Mouse (Mus musculus) intestine, embryonic 16.5 days (tissue): ENCODE results near the gene Aspg. TPM values are rescaled to one million over a fixed set of nuclear protein-coding genes. Genes with fewer than 3 reads are reported as not detected.

Experiments
- ATAC-seq: fragments of 200-750 bp; cut with Nextera tagmentation; 2 replicates; pipeline ENCODE4 v1.8.0; 2017; ENCODE audit warnings: moderate TSS enrichment, moderate library complexity
- H3K27ac ChIP-seq: fragments of 300-500 bp; sonication (generic); 2 replicates; pipeline ENCODE4 v1.5.1; 2014; ENCODE audit warnings: mild to moderate bottlenecking, low read length
- H3K27me3 ChIP-seq: fragments of 300-500 bp; sonication (generic); replicated peaks from 2 replicates; pipeline ENCODE4 v1.6.1; 2014; ENCODE audit warnings: low read length, control low read depth, mixed read lengths; ENCODE audit not compliant: control insufficient read depth, insufficient read depth
- H3K36me3 ChIP-seq: fragments of 300-500 bp; sonication (generic); 2 replicates; pipeline ENCODE4 v1.6.1; 2014; ENCODE audit warnings: low read length, control low read depth; ENCODE audit not compliant: control insufficient read depth, insufficient read depth
- H3K4me1 ChIP-seq: fragments of 300-500 bp; sonication (generic); 2 replicates; pipeline ENCODE4 v1.6.1; 2014; ENCODE audit warnings: low read length, control low read depth, mixed read lengths; ENCODE audit not compliant: control insufficient read depth, insufficient read depth
- H3K4me2 ChIP-seq: fragments of 300-500 bp; sonication (generic); 2 replicates; pipeline ENCODE4 v1.6.1; 2014; ENCODE audit warnings: low read depth, low read length, control low read depth
- H3K4me3 ChIP-seq: fragments of 300-500 bp; sonication (generic); 2 replicates; pipeline ENCODE4 v1.5.1; 2014; ENCODE audit warnings: mild to moderate bottlenecking, low read length
- H3K9ac ChIP-seq: fragments of 300-500 bp; sonication (generic); 2 replicates; pipeline ENCODE4 v1.6.1; 2014; ENCODE audit warnings: low read depth, low read length
- H3K9me3 ChIP-seq: fragments of 300-500 bp; sonication (generic); 2 replicates; pipeline ENCODE4 v1.6.1; 2016; ENCODE audit warnings: low read length, control low read depth; ENCODE audit not compliant: control insufficient read depth
- WGBS: fragments of 180-500 bp; shearing (Covaris S2); extraction: QIAGEN DNeasy Blood & Tissue Kit; methylation state at CpG from one replicate; pipeline ENCODE4 v1.1.7; 2014; 5-methylcytosine and 5-hydroxymethylcytosine counted together
- microRNA counts: library from miRNA; unstranded; fragments of <30 nt; microRNA quantifications from one replicate; lab custom pipeline; 2016
- microRNA-seq: library from miRNA; unstranded; fragments of <30 nt; microRNA quantifications from one replicate; pipeline ENCODE4, GENCODE M21; 2016
- polyA plus RNA-seq: library from polyadenylated mRNA; unstranded; fragments of >200 nt; fragmentation: Nextera tagmentation; extraction: Ambion mirVana; gene quantifications from 2 replicates; pipeline ENCODE4 v1.2.1, GENCODE M21; 2015

The Aspg gene
- polyA plus RNA-seq, 1 experiment from 2014 or later, result 38.4 TPM

- 58% methylated on average over 20 of the region's 20 CpGs for WGBS
- Histone ChIP-seq H3K4me3 (no peak overlapping the region), H3K9ac (no peak overlapping the region), H3K27me3 (no peaks in the 10 kb centered on the region), H3K9me3 (no peaks in the 10 kb centered on the region), H3K4me2 (no peak overlapping the region), H3K4me1 (peaks cover 9% of the 10 kb centered on the region), H3K27ac (no peak overlapping the region), H3K36me3 (no peaks in the 10 kb centered on the region)
- no peak for ATAC-seq
Observed at GRCm38 (mm10) chr12:112170671-112171574, 64.4 kb downstream of the Aspg start.

DNA sequence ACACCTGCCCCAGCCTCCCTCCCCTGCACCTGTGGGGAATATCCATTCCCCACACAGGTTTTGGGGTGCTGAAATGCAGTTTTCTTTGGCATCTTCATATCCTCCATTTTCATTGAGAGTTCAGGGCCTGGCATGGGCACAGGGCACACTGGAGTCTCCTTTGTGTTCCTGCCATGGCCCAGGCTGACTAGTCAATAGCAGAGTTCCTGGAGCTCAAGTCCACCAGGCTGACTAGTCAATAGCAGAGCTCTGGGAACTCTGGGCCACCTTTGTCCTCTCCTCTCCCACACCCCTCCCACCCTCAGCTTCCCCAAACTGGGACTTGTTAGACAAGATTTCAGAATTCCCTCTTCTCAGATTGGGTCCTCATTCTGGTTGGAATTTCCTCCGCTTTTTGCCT lies 65.2 kb downstream of the Aspg start:
- peaks cover 9% of the 10 kb centered on the region for H3K4me1 ChIP-seq
- H3K27ac ChIP-seq, result no peak overlapping the region
- no peak for ATAC-seq
- H3K36me3 ChIP-seq, result no peaks in the 10 kb centered on the region
- no peak overlapping the region for H3K4me3 ChIP-seq
- H3K27me3 ChIP-seq, result no peaks in the 10 kb centered on the region
- no peaks in the 10 kb centered on the region for H3K9me3 ChIP-seq
- WGBS, result 94% methylated on average over 1 of the region's 1 CpGs
- no peak overlapping the region for H3K9ac ChIP-seq
- H3K4me2 ChIP-seq, result no peak overlapping the region

DNA sequence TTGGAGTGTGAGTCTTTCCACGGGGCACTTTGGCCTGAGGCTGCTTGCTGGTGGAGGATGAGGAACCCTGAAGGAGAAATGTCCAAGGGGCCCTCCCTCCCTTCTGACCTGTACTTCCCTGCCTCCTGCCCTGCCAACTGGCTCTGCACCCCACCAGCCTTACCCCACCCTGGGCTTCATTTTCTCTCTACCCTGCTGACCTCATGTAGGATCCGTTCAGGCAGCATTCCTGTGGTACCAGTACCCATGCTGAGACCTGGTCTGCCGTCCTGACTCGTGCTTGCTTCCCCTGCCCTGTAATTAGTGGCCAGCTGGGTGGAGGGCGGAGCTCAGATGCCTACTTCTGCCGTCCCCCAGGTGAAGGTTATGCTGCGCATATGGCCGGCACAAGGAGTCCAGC lies 65.7 kb downstream of the Aspg start:
- Histone ChIP-seq H3K36me3 (no peaks in the 10 kb centered on the region), H3K27ac (no peak overlapping the region), H3K9me3 (no peaks in the 10 kb centered on the region), H3K4me3 (no peak overlapping the region), H3K9ac (no peak overlapping the region), H3K27me3 (no peaks in the 10 kb centered on the region), H3K4me1 (peaks cover 9% of the 10 kb centered on the region), H3K4me2 (no peak overlapping the region)
- 0 out of 2 replicates have a peak, but pooled peaks have one; percentile 1 for ATAC-seq
- WGBS, result 64% methylated on average over 8 of the region's 8 CpGs

MicroRNAs encoded within 50 kb of the gene (microRNA counts, 519-probe panel; counts per million panel counts)
- microRNA mmu-miR-203 (lab: Ali Mortazavi, UCI), result 2,998 counts per million, percentile 76 among the panel's probes with 10 or more counts

Small RNA genes lying within 50 kb of the gene (microRNA-seq; reads per million reads assigned to microRNA genes)
- gene Mir203 (9,504 reads per million, percentile 93 among the genes with 10 or more reads in this experiment), gene Mir3073a (not detected), gene Mir3073b (not detected)

Other genes with a start within 250 kb of the Aspg start
- 5.6 and 7.9 TPM in 2 replicates for gene Ppp1r13b, start 198.6 kb upstream of the Aspg start, polyA plus RNA-seq
- gene Atp5mpl, start 139.7 kb upstream of the Aspg start, polyA plus RNA-seq, result 900 and 957 TPM in 2 replicates
- gene Tdrd9, start 135.1 kb upstream of the Aspg start, polyA plus RNA-seq, result 0.20 and 0.24 TPM in 2 replicates
- gene Rd3l, start 125.4 kb upstream of the Aspg start, polyA plus RNA-seq, result not detected in 2 replicates
- 1.9 and 2.4 TPM in 2 replicates for gene Kif26a, start 39.5 kb downstream of the Aspg start, polyA plus RNA-seq